9 mouse cellular contexts compared by ENCODE assay signal in genomic region chrX:103694787-103695164, GRCm38 (mm10).
DNase-seq lines count a peak whose midpoint lies in the region; ATAC-seq and TF ChIP-seq lines count a peak whose summit lies in the region.
"Had no signal": no experiment of that assay in that cellular context is flagged by ENCODE, and none has a peak within 500 bp of the region (broad histone marks: within the 10 kb centered on the region; RNA-seq: fewer than 3 reads in every experiment).

No protein-coding gene starts in this region.

- peaks cover 66% of the 10 kb centered on the region for H3K27me3 ChIP-seq in heart, embryonic 11.5 days (ENCODE audit: control insufficient read depth, insufficient read depth, low read length)
- H3K27me3 ChIP-seq in thymus, adult 2 months (ENCODE audit: control insufficient read depth, insufficient read depth, low read length) = no peaks in the 10 kb centered on the region
- H3K27me3 ChIP-seq in hindbrain, embryonic 12.5 days = peaks cover 95% of the 10 kb centered on the region
- H3K27me3 ChIP-seq in midbrain, embryonic 11.5 days (ENCODE audit: control insufficient read depth, insufficient read depth, low read length) = peaks cover 82% of the 10 kb centered on the region

- TF ChIP-seq CTCF in thymus, adult 2 months (IDR thresholded peaks at IDR 0.05; ENCODE audit: borderline replicate concordance, control insufficient read depth, extremely low read depth, insufficient read depth, low read length, poor library complexity) = no peak

- peak overlapping the region; percentile 63 for H3K9ac ChIP-seq in heart, embryonic 11.5 days (ENCODE audit: low read depth, low read length)
- peak overlapping the region; percentile 59 for H3K9ac ChIP-seq in hindbrain, embryonic 12.5 days
- H3K9ac ChIP-seq in midbrain, embryonic 11.5 days (ENCODE audit: low read length) = peak overlapping the region; percentile 39; the same call in 1 of the 2 replicates

- DNase-seq in heart, postnatal 36 days = no peak
- peak; percentile 5 for DNase-seq in thymus, adult 2 months
- no peak for DNase-seq in thymus, postnatal 25 days
- DNase-seq in midbrain, embryonic 11.5 days (ENCODE audit: low spot score, missing footprints) = peak; percentile 90
- DNase-seq in natural killer cell, adult 2 months (ENCODE audit: low spot score in 2 of 2) = no peak
- no peak for DNase-seq in urinary bladder, postnatal 4 days (ENCODE audit: low spot score in 2 of 2)

- intact Hi-C loops in heart, postnatal 36 days (cut with DNase I) = loop anchor here (1.0 to 10.0 kb wide), 5 partner anchors 72 to 290 kb away; partner anchors contain the start of gene Rlim

- peak overlapping the region; percentile 42 for H3K4me3 ChIP-seq in heart, embryonic 11.5 days (ENCODE audit: low read depth, low read length)
- peak overlapping the region; percentile 71 for H3K4me3 ChIP-seq in thymus, adult 2 months (ENCODE audit: control insufficient read depth, insufficient read depth, low read length)
- H3K4me3 ChIP-seq in hindbrain, embryonic 12.5 days = peak overlapping the region; percentile 42
- H3K4me3 ChIP-seq in midbrain, embryonic 11.5 days (ENCODE audit: low read depth, low read length) = peak overlapping the region; percentile 34

- no peaks in the 10 kb centered on the region for H3K36me3 ChIP-seq in heart, embryonic 11.5 days (ENCODE audit: control insufficient read depth, insufficient read depth, low read length)
- no peaks in the 10 kb centered on the region for H3K36me3 ChIP-seq in thymus, adult 2 months (ENCODE audit: control insufficient read depth, insufficient read depth, low read length)
- H3K36me3 ChIP-seq in hindbrain, embryonic 12.5 days = no peaks in the 10 kb centered on the region
- no peaks in the 10 kb centered on the region for H3K36me3 ChIP-seq in midbrain, embryonic 11.5 days (ENCODE audit: control insufficient read depth, insufficient read depth, low read length)

- no peak for TF ChIP-seq POLR2A in thymus, adult 2 months (IDR thresholded peaks at IDR 0.05; ENCODE audit: control insufficient read depth, extremely low read depth, insufficient read depth, low read length, poor library complexity)

- H3K4me2 ChIP-seq in heart, embryonic 11.5 days = peak overlapping the region; percentile 71
- H3K4me2 ChIP-seq in hindbrain, embryonic 12.5 days (replicated peaks) = peak overlapping the region; percentile 73
- peak overlapping the region; percentile 64 for H3K4me2 ChIP-seq in midbrain, embryonic 11.5 days

- 5% methylated on average over 17 of the region's 17 CpGs for WGBS in heart, embryonic 11.5 days (ENCODE audit: insufficient replicate concordance)
- WGBS in thymus, adult 2 months = 47% methylated on average over 17 of the region's 17 CpGs
- WGBS in hindbrain, embryonic 12.5 days = 5% methylated on average over 17 of the region's 17 CpGs
- WGBS in midbrain, embryonic 11.5 days = 9% methylated on average over 11 of the region's 17 CpGs

- peaks cover 2% of the 10 kb centered on the region; the same call in 1 of the 2 replicates for H3K4me1 ChIP-seq in heart, embryonic 11.5 days (ENCODE audit: control insufficient read depth, insufficient read depth, low read length)
- 0 out of 2 replicates have a peak, but pooled peaks cover 5% of the 10 kb centered on the region for H3K4me1 ChIP-seq in thymus, adult 2 months (replicated peaks; ENCODE audit: control insufficient read depth, insufficient read depth, low read length)
- peaks cover 8% of the 10 kb centered on the region; the same call in 1 of the 2 replicates for H3K4me1 ChIP-seq in hindbrain, embryonic 12.5 days
- peaks cover 2% of the 10 kb centered on the region; the same call in 1 of the 2 replicates for H3K4me1 ChIP-seq in midbrain, embryonic 11.5 days (ENCODE audit: control insufficient read depth, insufficient read depth, low read length)

- H3K27ac ChIP-seq in heart, embryonic 11.5 days (ENCODE audit: low read depth, low read length) = peak overlapping the region; percentile 71
- no peak overlapping the region for H3K27ac ChIP-seq in thymus, adult 2 months (ENCODE audit: control insufficient read depth, insufficient read depth, low read length)
- H3K27ac ChIP-seq in hindbrain, embryonic 12.5 days = peak overlapping the region; percentile 55; the same call in 1 of the 2 replicates
- no peak overlapping the region for H3K27ac ChIP-seq in midbrain, embryonic 11.5 days (ENCODE audit: low read depth, low read length)

- no peaks in the 10 kb centered on the region for H3K9me3 ChIP-seq in heart, embryonic 11.5 days (replicated peaks; ENCODE audit: control insufficient read depth, low read length)
- H3K9me3 ChIP-seq in hindbrain, embryonic 12.5 days (replicated peaks) = 0 out of 2 replicates have a peak, but pooled peaks cover 4% of the 10 kb centered on the region
- no peaks in the 10 kb centered on the region for H3K9me3 ChIP-seq in midbrain, embryonic 11.5 days (ENCODE audit: control insufficient read depth, low read length)

- 0 out of 2 replicates have a peak, but pooled peaks have one; percentile 52 for ATAC-seq in heart, embryonic 11.5 days (replicated peaks; ENCODE audit: insufficient number of reproducible peaks, low FRiP score, low TSS enrichment)
- peak; percentile 38 for ATAC-seq in hindbrain, embryonic 12.5 days (ENCODE audit: low FRiP score)
- ATAC-seq in midbrain, embryonic 11.5 days (ENCODE audit: low FRiP score) = peak; percentile 33
- ATAC-seq: Patski had no signal

Comparison
In these comparisons a context has a peak if more than half of its experiments do, and no peak if none do; other contexts are left out.
1. DNase-seq: peak in thymus, adult 2 months (single experiment) and midbrain, embryonic 11.5 days (single experiment); none in heart, postnatal 36 days (0 of 2), thymus, postnatal 25 days (single experiment), natural killer cell, adult 2 months (0 of 2) and urinary bladder, postnatal 4 days (0 of 2).
2. H3K27ac ChIP-seq: peak in heart, embryonic 11.5 days (single experiment) and hindbrain, embryonic 12.5 days (single experiment); none in thymus, adult 2 months (single experiment) and midbrain, embryonic 11.5 days (single experiment).
3. Peak in every context shown above with its lines, with median percentiles within 50 percentile points of each other: ATAC-seq, H3K4me2 ChIP-seq, H3K4me3 ChIP-seq and H3K9ac ChIP-seq.